Mouse (Mus musculus) stomach, embryonic 15.5 days (tissue): ENCODE results near the gene Bmp5. TPM values are rescaled to one million over a fixed set of nuclear protein-coding genes. Genes with fewer than 3 reads are reported as not detected.

Source experiments
- ATAC-seq: fragments of 200-750 bp; cut with Nextera tagmentation; 2 replicates; pipeline ENCODE4 v1.8.0; 2017; ENCODE audit warnings: low read depth, moderate number of reproducible peaks, moderate TSS enrichment; ENCODE audit not compliant: insufficient read depth, low FRiP score
- H3K27ac ChIP-seq: fragments of 300-500 bp; sonication (generic); 2 replicates; pipeline ENCODE4 v1.5.1; 2015; ENCODE audit warnings: mild to moderate bottlenecking, inconsistent platforms
- H3K27me3 ChIP-seq: fragments of 300-500 bp; sonication (generic); replicated peaks from 2 replicates; pipeline ENCODE4 v1.6.1; 2015; ENCODE audit warnings: inconsistent platforms
- H3K36me3 ChIP-seq: fragments of 300-500 bp; sonication (generic); 2 replicates; pipeline ENCODE4 v1.6.1; 2015; ENCODE audit warnings: inconsistent platforms
- H3K4me1 ChIP-seq: fragments of 300-500 bp; sonication (generic); 2 replicates; pipeline ENCODE4 v1.6.1; 2015; ENCODE audit warnings: inconsistent platforms
- H3K4me2 ChIP-seq: fragments of 300-500 bp; sonication (generic); 2 replicates; pipeline ENCODE4 v1.6.1; 2015; ENCODE audit warnings: mild to moderate bottlenecking, inconsistent platforms
- H3K4me3 ChIP-seq: fragments of 300-500 bp; sonication (generic); replicated peaks from 2 replicates; pipeline ENCODE4 v1.5.1; 2015; ENCODE audit warnings: inconsistent platforms
- H3K9ac ChIP-seq: fragments of 300-500 bp; sonication (generic); 2 replicates; pipeline ENCODE4 v1.6.1; 2015; ENCODE audit warnings: inconsistent platforms
- H3K9me3 ChIP-seq: fragments of 300-500 bp; sonication (generic); 2 replicates; pipeline ENCODE4 v1.6.1; 2016; ENCODE audit warnings: inconsistent platforms
- WGBS: fragments of 180-500 bp; shearing (Covaris S2); methylation state at CpG from one replicate; pipeline ENCODE4 v1.1.7; 2015; 5-methylcytosine and 5-hydroxymethylcytosine counted together
- polyA plus RNA-seq: library from polyadenylated mRNA; unstranded; fragments of >200 nt; fragmentation: Nextera tagmentation; extraction: Ambion mirVana; gene quantifications from 2 replicates; pipeline ENCODE4 v1.2.1, GENCODE M21; 2015

The Bmp5 gene
- 5.7 and 5.9 TPM in 2 replicates for polyA plus RNA-seq

- WGBS = 22% methylated on average over 7 of the region's 7 CpGs
- H3K27ac ChIP-seq = no peak within 1 kb of the TSS
- no peak within 1 kb of the TSS for H3K9ac ChIP-seq
Measured at GRCm38 (mm10) chr9:75775129-75775845, at the start of gene Bmp5. Bmp5 (plus strand) TSS chr9:75775364.

GRCm38 (mm10) chr9:75760075-75760474 lies 15.1 kb upstream of the Bmp5 start:
- no peaks in the 10 kb centered on the region for H3K4me1 ChIP-seq
- no peak for ATAC-seq
- no peak overlapping the region for H3K27ac ChIP-seq
- no peak overlapping the region for H3K4me2 ChIP-seq
- no peaks in the 10 kb centered on the region for H3K9me3 ChIP-seq
- WGBS = 16% methylated on average over 5 of the region's 5 CpGs
- no peak overlapping the region for H3K4me3 ChIP-seq
- H3K27me3 ChIP-seq = no peaks in the 10 kb centered on the region
- H3K9ac ChIP-seq = no peak overlapping the region
- no peaks in the 10 kb centered on the region for H3K36me3 ChIP-seq

More at GRCm38 (mm10) chr9:75775129-75775845, at the start of gene Bmp5:
- Histone ChIP-seq H3K4me3 (peak within 1 kb of the TSS; percentile 32), H3K36me3 (no peaks in the 10 kb centered on the region), H3K4me1 (no peaks in the 10 kb centered on the region), H3K4me2 (peak within 1 kb of the TSS; percentile 36), H3K27me3 (no peaks in the 10 kb centered on the region), H3K9me3 (no peaks in the 10 kb centered on the region)
- no peak for ATAC-seq

GRCm38 (mm10) chr9:75761567-75761966 lies 13.6 kb upstream of the Bmp5 start:
- H3K4me3 ChIP-seq = no peak overlapping the region
- 88% methylated on average over 2 of the region's 2 CpGs for WGBS
- H3K9ac ChIP-seq = no peak overlapping the region
- H3K9me3 ChIP-seq = no peaks in the 10 kb centered on the region
- no peaks in the 10 kb centered on the region for H3K4me1 ChIP-seq
- no peaks in the 10 kb centered on the region for H3K36me3 ChIP-seq
- no peaks in the 10 kb centered on the region for H3K27me3 ChIP-seq
- ATAC-seq = no peak
- no peak overlapping the region for H3K27ac ChIP-seq
- H3K4me2 ChIP-seq = no peak overlapping the region

GRCm38 (mm10) chr9:75762487-75762886 lies 12.7 kb upstream of the Bmp5 start:
- Histone ChIP-seq H3K9me3 (no peaks in the 10 kb centered on the region), H3K9ac (no peak overlapping the region), H3K4me1 (no peaks in the 10 kb centered on the region), H3K27me3 (no peaks in the 10 kb centered on the region), H3K36me3 (no peaks in the 10 kb centered on the region), H3K27ac (no peak overlapping the region), H3K4me2 (no peak overlapping the region), H3K4me3 (no peak overlapping the region)
- WGBS = 20% methylated on average over 5 of the region's 5 CpGs
- no peak for ATAC-seq

GRCm38 (mm10) chr9:75764792-75765191 lies 10.4 kb upstream of the Bmp5 start:
- 71% methylated on average over 7 of the region's 7 CpGs for WGBS
- no peaks in the 10 kb centered on the region for H3K4me1 ChIP-seq
- no peak overlapping the region for H3K4me2 ChIP-seq
- H3K27ac ChIP-seq = no peak overlapping the region
- no peak overlapping the region for H3K4me3 ChIP-seq
- no peak overlapping the region for H3K9ac ChIP-seq
- no peaks in the 10 kb centered on the region for H3K9me3 ChIP-seq
- no peak for ATAC-seq
- no peaks in the 10 kb centered on the region for H3K36me3 ChIP-seq
- H3K27me3 ChIP-seq = no peaks in the 10 kb centered on the region

GRCm38 (mm10) chr9:75766521-75766920 lies 8.6 kb upstream of the Bmp5 start:
- H3K4me2 ChIP-seq = no peak overlapping the region
- no peaks in the 10 kb centered on the region for H3K4me1 ChIP-seq
- no peaks in the 10 kb centered on the region for H3K36me3 ChIP-seq
- no peak overlapping the region for H3K9ac ChIP-seq
- no peaks in the 10 kb centered on the region for H3K27me3 ChIP-seq
- ATAC-seq = no peak
- 70% methylated on average over 5 of the region's 5 CpGs for WGBS
- no peaks in the 10 kb centered on the region for H3K9me3 ChIP-seq
- no peak overlapping the region for H3K4me3 ChIP-seq
- no peak overlapping the region for H3K27ac ChIP-seq

GRCm38 (mm10) chr9:75769042-75769441 lies 6.1 kb upstream of the Bmp5 start:
- WGBS = 48% methylated on average over 3 of the region's 3 CpGs
- Histone ChIP-seq H3K9me3 (no peaks in the 10 kb centered on the region), H3K27ac (no peak overlapping the region), H3K4me1 (no peaks in the 10 kb centered on the region), H3K36me3 (no peaks in the 10 kb centered on the region), H3K27me3 (no peaks in the 10 kb centered on the region), H3K4me2 (no peak overlapping the region), H3K4me3 (no peak overlapping the region), H3K9ac (no peak overlapping the region)
- no peak for ATAC-seq

GRCm38 (mm10) chr9:75776153-75776552 lies 989 bp downstream of the Bmp5 start:
- H3K4me2 ChIP-seq = peak overlapping the region; percentile 36
- no peaks in the 10 kb centered on the region for H3K27me3 ChIP-seq
- no peak overlapping the region for H3K27ac ChIP-seq
- no peaks in the 10 kb centered on the region for H3K9me3 ChIP-seq
- no peaks in the 10 kb centered on the region for H3K36me3 ChIP-seq
- WGBS = 45% methylated on average over 7 of the region's 7 CpGs
- H3K4me3 ChIP-seq = peak overlapping the region; percentile 32
- no peak for ATAC-seq
- H3K4me1 ChIP-seq = no peaks in the 10 kb centered on the region
- no peak overlapping the region for H3K9ac ChIP-seq

GRCm38 (mm10) chr9:75778762-75779346 lies 3.7 kb downstream of the Bmp5 start:
- Histone ChIP-seq H3K27me3 (no peaks in the 10 kb centered on the region), H3K9me3 (no peaks in the 10 kb centered on the region), H3K4me2 (peak overlapping the region; percentile 6; the same call in 1 of the 2 replicates), H3K4me1 (no peaks in the 10 kb centered on the region), H3K36me3 (no peaks in the 10 kb centered on the region), H3K9ac (no peak overlapping the region), H3K27ac (no peak overlapping the region), H3K4me3 (no peak overlapping the region; the same call in 1 of the 2 replicates)
- no peak for ATAC-seq
- 55% methylated on average over 9 of the region's 9 CpGs for WGBS

- Histone ChIP-seq H3K27ac (no peak overlapping the region), H3K36me3 (no peaks in the 10 kb centered on the region), H3K9ac (no peak overlapping the region), H3K4me3 (no peak overlapping the region), H3K9me3 (no peaks in the 10 kb centered on the region), H3K27me3 (no peaks in the 10 kb centered on the region), H3K4me2 (peak overlapping the region; percentile 19; the same call in 1 of the 2 replicates), H3K4me1 (no peaks in the 10 kb centered on the region)
- ATAC-seq = no peak
- WGBS = 36% methylated on average over 5 of the region's 5 CpGs
Measured at GRCm38 (mm10) chr9:75780558-75781276, 5.6 kb downstream of the Bmp5 start.

GRCm38 (mm10) chr9:75781600-75781999 lies 6.4 kb downstream of the Bmp5 start:
- H3K36me3 ChIP-seq = no peaks in the 10 kb centered on the region
- H3K4me1 ChIP-seq = no peaks in the 10 kb centered on the region
- H3K4me2 ChIP-seq = peak overlapping the region; percentile 14; the same call in 1 of the 2 replicates
- H3K9me3 ChIP-seq = no peaks in the 10 kb centered on the region
- H3K27me3 ChIP-seq = no peaks in the 10 kb centered on the region
- WGBS = 29% methylated on average over 5 of the region's 5 CpGs
- H3K9ac ChIP-seq = no peak overlapping the region
- no peak overlapping the region for H3K4me3 ChIP-seq
- no peak overlapping the region for H3K27ac ChIP-seq
- ATAC-seq = no peak

GRCm38 (mm10) chr9:75783573-75783972 lies 8.4 kb downstream of the Bmp5 start:
- no peak overlapping the region for H3K9ac ChIP-seq
- no peaks in the 10 kb centered on the region for H3K4me1 ChIP-seq
- ATAC-seq = no peak
- H3K27ac ChIP-seq = no peak overlapping the region
- no peaks in the 10 kb centered on the region for H3K9me3 ChIP-seq
- H3K4me2 ChIP-seq = no peak overlapping the region
- no peaks in the 10 kb centered on the region for H3K27me3 ChIP-seq
- 85% methylated on average over 2 of the region's 2 CpGs for WGBS
- no peak overlapping the region for H3K4me3 ChIP-seq
- no peaks in the 10 kb centered on the region for H3K36me3 ChIP-seq
